Mouse (Mus musculus) ovary, postnatal 36 days (tissue): ENCODE data around the gene Olfr1000.
"Not testable (repeated sequence)": the region's sequence is repeated elsewhere in the genome, so short reads cannot be mapped to it uniquely, and the experiment has no call there.

Source experiments
- DNase-seq: peaks from one replicate; pipeline ENCODE4 v3.0.0; 2022; ENCODE audit warnings: low spot score, mixed read lengths

The Olfr1000 gene

DNA sequence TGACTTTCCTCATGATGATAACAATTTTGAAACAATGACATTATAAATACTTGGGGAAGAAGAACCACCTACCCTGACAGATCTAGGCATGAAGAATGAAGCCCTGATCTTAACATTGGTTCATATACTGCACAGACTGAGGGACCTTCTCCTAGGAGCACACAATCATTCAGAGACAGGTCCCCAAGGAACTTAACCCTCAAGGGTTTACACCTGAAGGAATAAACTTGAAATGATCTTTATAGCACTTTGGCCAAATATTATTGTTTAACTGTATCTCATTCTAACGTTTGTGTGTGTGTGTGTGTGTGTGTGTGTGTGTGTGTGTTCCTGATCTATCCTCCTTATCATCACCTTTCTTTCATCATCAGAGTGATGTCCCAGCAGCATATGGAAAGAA is at the start of gene Olfr1000:
Olfr1000 (minus strand) TSS at position 101 of the 400 bp plus-strand sequence.
- no peak for DNase-seq

DNA sequence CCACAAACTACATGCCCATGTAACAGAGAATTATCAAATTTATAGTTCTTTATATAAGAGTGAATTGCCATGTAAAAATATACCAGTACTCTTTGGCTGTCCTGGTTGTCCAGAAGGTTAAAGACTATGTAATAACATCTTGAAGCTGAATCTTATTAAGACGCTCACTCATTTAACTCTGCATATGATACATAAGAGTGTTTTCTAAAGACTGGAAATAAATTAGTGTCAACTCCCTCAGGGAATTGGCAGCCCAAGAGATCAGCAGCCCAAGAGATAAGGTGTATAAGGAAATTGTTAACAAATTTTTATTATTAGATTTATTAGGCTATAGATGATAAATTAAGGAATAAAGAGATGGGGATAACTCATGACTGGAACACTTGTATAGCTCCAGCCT is 38.9 kb upstream of the Olfr1000 start, which contains the start of gene Olfr1002:
Olfr1002 (minus strand) TSS at position 101 of the 400 bp plus-strand sequence.
- no peak for DNase-seq

DNA sequence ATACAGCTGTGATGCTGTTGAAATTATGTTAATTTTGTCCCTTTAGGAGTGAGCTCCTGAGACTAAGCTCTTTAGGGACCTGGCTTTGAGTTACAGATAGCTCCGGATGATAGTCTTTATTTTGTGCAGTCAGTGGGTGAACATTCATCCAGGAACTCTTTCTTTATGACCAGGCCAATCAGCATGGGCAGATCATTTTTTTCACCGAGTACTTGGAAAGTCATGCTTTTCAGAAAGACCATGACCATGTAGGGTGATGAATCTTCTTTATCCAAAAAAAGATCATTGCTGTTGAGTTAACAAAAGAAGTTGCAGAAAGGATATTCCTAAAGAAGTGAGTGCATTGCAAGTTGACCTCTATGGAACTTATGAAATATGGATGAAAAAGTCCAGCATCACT is 23.1 kb downstream of the Olfr1000 start, which contains the start of gene Olfr998:
Olfr998 (plus strand) TSS at position 301 of the 400 bp plus-strand sequence.
- not testable (repeated sequence) for DNase-seq

DNA sequence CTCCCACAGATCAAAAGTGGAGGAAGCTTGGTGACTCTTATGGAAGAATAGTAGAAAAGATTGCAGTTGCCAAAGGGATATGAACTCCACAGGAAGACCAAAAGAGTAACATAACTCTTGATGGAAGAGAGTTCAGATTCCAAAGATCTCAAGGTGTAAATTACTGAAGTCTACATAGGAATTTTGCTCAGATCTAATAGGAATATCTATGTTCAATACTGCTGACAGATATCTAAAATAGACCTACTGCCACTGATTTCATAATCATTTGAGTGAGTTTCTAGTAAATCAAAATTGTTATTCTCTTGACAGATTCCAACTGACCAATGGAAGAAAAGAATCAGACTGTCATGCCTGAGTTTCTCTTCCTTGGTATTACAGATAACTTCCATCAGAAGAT is 32.8 kb downstream of the Olfr1000 start, which contains the start of gene Olfr996:
Olfr996 (plus strand) TSS at position 301 of the 400 bp plus-strand sequence.
- no peak for DNase-seq

DNA sequence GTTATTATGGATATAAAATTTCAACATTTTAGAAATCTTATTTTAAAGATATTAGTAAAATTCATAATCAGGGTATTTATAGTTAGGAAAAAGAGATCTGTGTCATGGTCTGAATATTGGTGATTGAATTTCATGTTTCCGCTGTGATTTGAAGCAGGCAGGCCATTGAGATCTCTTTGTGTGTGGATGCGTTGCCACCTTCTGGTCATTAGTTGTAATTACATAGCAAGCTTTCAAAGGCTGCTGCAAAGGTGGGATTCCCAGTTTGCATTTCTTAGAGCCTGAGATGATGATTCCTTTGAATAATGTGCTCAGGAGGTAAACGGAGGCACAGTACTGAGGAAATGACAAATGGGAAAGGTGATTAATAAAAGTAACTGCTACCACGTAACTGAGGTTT is 50.5 kb downstream of the Olfr1000 start:
- no peak for DNase-seq

DNA sequence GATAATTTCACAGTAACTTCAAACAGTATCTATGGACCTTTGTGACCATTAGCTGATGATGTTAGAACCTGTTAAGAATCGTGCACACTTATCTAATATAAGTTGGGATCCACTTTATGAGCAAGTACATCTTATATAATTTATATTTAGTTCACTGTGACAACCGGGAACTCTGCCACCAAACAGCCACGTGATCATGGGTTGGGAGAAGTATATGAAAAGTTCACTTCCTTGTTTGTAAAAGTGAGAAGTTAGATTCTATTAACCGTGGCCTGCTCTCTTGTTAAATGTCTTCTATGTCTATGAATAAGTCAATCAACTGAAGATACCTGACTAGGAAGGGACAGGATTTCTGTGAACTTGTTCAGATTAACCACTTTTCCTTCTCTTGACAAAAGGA is 51.5 kb downstream of the Olfr1000 start:
- DNase-seq: no peak
